Mouse (Mus musculus): Measurements from ENCODE around the gene Zfp281. TPM values are rescaled to one million over a fixed set of nuclear protein-coding genes. Genes with fewer than 3 reads are reported as not detected.

Gene Zfp281
- total RNA-seq (2012; rRNA removed), result 65.0 and 65.5 TPM in 2 replicates

GRCm38 (mm10) chr1:136624146-136625018 is at the start of gene Zfp281:
Gene Zfp281 (plus strand): TSS chr1:136624901.
- peak within 1 kb of the TSS; percentile 98 for H3K9ac ChIP-seq (ENCODE audit: insufficient read depth, low read depth, low read length, poor library complexity, severe bottlenecking)
- peaks cover 26% of the 10 kb centered on the region for H3K36me3 ChIP-seq (ENCODE audit: control insufficient read depth, insufficient read depth, low read length, poor library complexity, severe bottlenecking)
- TF ChIP-seq HCFC1 (IDR thresholded peaks at IDR 0.05; ENCODE audit: borderline replicate concordance, insufficient read depth, low read length) (peak; percentile 59; the same call in 1 of the 2 replicates), MAFK (IDR thresholded peaks at IDR 0.05; ENCODE audit: insufficient read depth, low read depth, low read length) (no peak)
- no peaks in the 10 kb centered on the region for H3K9me3 ChIP-seq (ENCODE audit: control insufficient read depth, insufficient read depth, low read depth, low read length)
- peak within 1 kb of the TSS; percentile 97 to 99 for H3K4me3 ChIP-seq (ENCODE audit: insufficient read depth in 1 of 2, low read depth in 1 of 2, low read length in 2 of 2, poor library complexity in 1 of 2, severe bottlenecking in 1 of 2)
- in situ Hi-C loops (cut with MboI; ENCODE audit: low sequenced_read_pairs in 2 of 2, unreplicated experiment in 2 of 2), result no loop called here
- DNase-seq (ENCODE audit: low read depth, low spot score), result peak; percentile 97
- peaks cover 10 to 17% of the 10 kb centered on the region in 2 experiments; a peak in 3 of 4 replicates for H3K4me1 ChIP-seq (ENCODE audit: control insufficient read depth in 2 of 2, insufficient read depth in 2 of 2, low read length in 2 of 2, poor library complexity in 1 of 2)
- H3K27ac ChIP-seq (ENCODE audit: insufficient read depth, low read depth, low read length, poor library complexity, severe bottlenecking), result peak within 1 kb of the TSS; percentile 90

- DNase-seq (ENCODE audit: low read depth, low spot score), result no peak
- no peak overlapping the region for H3K9ac ChIP-seq (ENCODE audit: insufficient read depth, low read depth, low read length, poor library complexity, severe bottlenecking)
- peaks cover 10% of the 10 kb centered on the region for H3K36me3 ChIP-seq (ENCODE audit: control insufficient read depth, insufficient read depth, low read length, poor library complexity, severe bottlenecking)
- no peak overlapping the region for H3K4me3 ChIP-seq (ENCODE audit: insufficient read depth in 1 of 2, low read depth in 1 of 2, low read length in 2 of 2, poor library complexity in 1 of 2, severe bottlenecking in 1 of 2)
- no peak for TF ChIP-seq MAFK (IDR thresholded peaks at IDR 0.05; ENCODE audit: insufficient read depth, low read depth, low read length)
- TF ChIP-seq ZC3H11A (IDR thresholded peaks at IDR 0.05; ENCODE audit: borderline replicate concordance, low read depth, low read length), result no peak
- TF ChIP-seq HCFC1 (IDR thresholded peaks at IDR 0.05; ENCODE audit: borderline replicate concordance, insufficient read depth, low read length), result no peak
- TF ChIP-seq CHD2 (IDR thresholded peaks at IDR 0.05; ENCODE audit: low read depth, low read length), result no peak
- no peak for TF ChIP-seq ZNF384 (IDR thresholded peaks at IDR 0.05; ENCODE audit: low read depth, low read length)
- in situ Hi-C loops (cut with MboI; ENCODE audit: low sequenced_read_pairs in 2 of 2, unreplicated experiment in 2 of 2), result no loop called here
- peaks cover 9 to 13% of the 10 kb centered on the region in 2 experiments; a peak in 3 of 4 replicates for H3K4me1 ChIP-seq (ENCODE audit: control insufficient read depth in 2 of 2, insufficient read depth in 2 of 2, low read length in 2 of 2, poor library complexity in 1 of 2)
- H3K9me3 ChIP-seq (ENCODE audit: control insufficient read depth, insufficient read depth, low read depth, low read length), result no peaks in the 10 kb centered on the region
- H3K27ac ChIP-seq (ENCODE audit: insufficient read depth, low read depth, low read length, poor library complexity, severe bottlenecking), result no peak overlapping the region
Measured at GRCm38 (mm10) chr1:136577890-136578663, 46.6 kb upstream of the Zfp281 start.

- H3K4me3 ChIP-seq (ENCODE audit: insufficient read depth in 1 of 2, low read depth in 1 of 2, low read length in 2 of 2, poor library complexity in 1 of 2, severe bottlenecking in 1 of 2), result no peak overlapping the region
- in situ Hi-C loops (cut with MboI; ENCODE audit: low sequenced_read_pairs in 2 of 2, unreplicated experiment in 2 of 2), result no loop called here
- peaks cover 8% of the 10 kb centered on the region for H3K36me3 ChIP-seq (ENCODE audit: control insufficient read depth, insufficient read depth, low read length, poor library complexity, severe bottlenecking)
- no peak overlapping the region; the same call in 1 of the 2 replicates for H3K9ac ChIP-seq (ENCODE audit: insufficient read depth, low read depth, low read length, poor library complexity, severe bottlenecking)
- H3K9me3 ChIP-seq (ENCODE audit: control insufficient read depth, insufficient read depth, low read depth, low read length), result no peaks in the 10 kb centered on the region
- TF ChIP-seq HCFC1 (IDR thresholded peaks at IDR 0.05; ENCODE audit: borderline replicate concordance, insufficient read depth, low read length) (no peak), CHD2 (IDR thresholded peaks at IDR 0.05; ENCODE audit: low read depth, low read length) (no peak), ZC3H11A (IDR thresholded peaks at IDR 0.05; ENCODE audit: borderline replicate concordance, low read depth, low read length) (no peak), ZNF384 (IDR thresholded peaks at IDR 0.05; ENCODE audit: low read depth, low read length) (no peak), MAFK (IDR thresholded peaks at IDR 0.05; ENCODE audit: insufficient read depth, low read depth, low read length) (no peak)
- DNase-seq (ENCODE audit: low read depth, low spot score), result no peak
- H3K27ac ChIP-seq (ENCODE audit: insufficient read depth, low read depth, low read length, poor library complexity, severe bottlenecking), result no peak overlapping the region
- peaks cover 13 to 16% of the 10 kb centered on the region in 2 experiments for H3K4me1 ChIP-seq (ENCODE audit: control insufficient read depth in 2 of 2, insufficient read depth in 2 of 2, low read length in 2 of 2, poor library complexity in 1 of 2)
Measured at GRCm38 (mm10) chr1:136579360-136579759, 45.3 kb upstream of the Zfp281 start.

- in situ Hi-C loops (cut with MboI; ENCODE audit: low sequenced_read_pairs in 2 of 2, unreplicated experiment in 2 of 2), result no loop called here
- no peak for DNase-seq (ENCODE audit: low read depth, low spot score)
- Histone ChIP-seq H3K27ac (ENCODE audit: insufficient read depth, low read depth, low read length, poor library complexity, severe bottlenecking) (no peak overlapping the region; the same call in 1 of the 2 replicates), H3K36me3 (ENCODE audit: control insufficient read depth, insufficient read depth, low read length, poor library complexity, severe bottlenecking) (peaks cover 8% of the 10 kb centered on the region), H3K4me3 (ENCODE audit: insufficient read depth in 1 of 2, low read depth in 1 of 2, low read length in 2 of 2, poor library complexity in 1 of 2, severe bottlenecking in 1 of 2) (no peak overlapping the region), H3K9ac (ENCODE audit: insufficient read depth, low read depth, low read length, poor library complexity, severe bottlenecking) (no peak overlapping the region), H3K4me1 (ENCODE audit: control insufficient read depth in 2 of 2, insufficient read depth in 2 of 2, low read length in 2 of 2, poor library complexity in 1 of 2) (peaks cover 13 to 16% of the 10 kb centered on the region in 2 experiments), H3K9me3 (ENCODE audit: control insufficient read depth, insufficient read depth, low read depth, low read length) (no peaks in the 10 kb centered on the region)
- TF ChIP-seq HCFC1 (IDR thresholded peaks at IDR 0.05; ENCODE audit: borderline replicate concordance, insufficient read depth, low read length), result no peak
- TF ChIP-seq MAFK (IDR thresholded peaks at IDR 0.05; ENCODE audit: insufficient read depth, low read depth, low read length), result no peak
- no peak for TF ChIP-seq CHD2 (IDR thresholded peaks at IDR 0.05; ENCODE audit: low read depth, low read length)
- TF ChIP-seq ZC3H11A (IDR thresholded peaks at IDR 0.05; ENCODE audit: borderline replicate concordance, low read depth, low read length), result no peak
- no peak for TF ChIP-seq ZNF384 (IDR thresholded peaks at IDR 0.05; ENCODE audit: low read depth, low read length)
Measured at GRCm38 (mm10) chr1:136580266-136580665, 44.4 kb upstream of the Zfp281 start.

Data from ES-E14 (cell line).